Mouse (Mus musculus): ENCODE measurements around the gene Ndufs3.
A peak's percentile ranks its signal among the peaks of the same experiment; 100 is the strongest.
"Not testable (repeated sequence)": the region's sequence is repeated elsewhere in the genome, so short reads cannot be mapped to it uniquely, and the experiment has no call there.

Gene Ndufs3

GRCm38 (mm10) chr2:90904856-90905224, 213 bp upstream of the Ndufs3 start:
- DNase-seq = no peak

GRCm38 (mm10) chr2:90903398-90903797, 1.2 kb downstream of the Ndufs3 start:
- no peak for DNase-seq

GRCm38 (mm10) chr2:90894299-90894677, 10.3 kb downstream of the Ndufs3 start:
- DNase-seq = not testable (repeated sequence)

GRCm38 (mm10) chr2:90893673-90894298, 10.8 kb downstream of the Ndufs3 start:
- no peak for DNase-seq

- peak; percentile 57 for DNase-seq
These were observed 14.8 kb downstream of the Ndufs3 start for GRCm38 (mm10) chr2:90889550-90890548.

- no peak for DNase-seq
These were observed 17.0 kb downstream of the Ndufs3 start for GRCm38 (mm10) chr2:90887627-90888026.

GRCm38 (mm10) chr2:90886436-90886835, 18.2 kb downstream of the Ndufs3 start:
- no peak for DNase-seq

GRCm38 (mm10) chr2:90885218-90886041, 19.2 kb downstream of the Ndufs3 start, which contains the start of gene C1qtnf4:
Gene C1qtnf4 (plus strand): TSS chr2:90885860.
- peak; percentile 60 for DNase-seq

GRCm38 (mm10) chr2:90881824-90882223, 22.8 kb downstream of the Ndufs3 start:
- DNase-seq = no peak

- DNase-seq = no peak
These were observed 24.4 kb downstream of the Ndufs3 start for GRCm38 (mm10) chr2:90880144-90880785.

- no peak for DNase-seq
These were observed 25.2 kb downstream of the Ndufs3 start for GRCm38 (mm10) chr2:90879419-90879818.

- no peak for DNase-seq
These were observed 26.9 kb downstream of the Ndufs3 start for GRCm38 (mm10) chr2:90877584-90878259.

- DNase-seq = no peak
These were observed 29.4 kb downstream of the Ndufs3 start for GRCm38 (mm10) chr2:90875239-90875638.

- no peak for DNase-seq
These were observed 30.6 kb downstream of the Ndufs3 start for GRCm38 (mm10) chr2:90874025-90874424.

- no peak for DNase-seq
These were observed 33.3 kb downstream of the Ndufs3 start for GRCm38 (mm10) chr2:90871180-90871961.

- DNase-seq = peak; percentile 35
These were observed 34.5 kb downstream of the Ndufs3 start for GRCm38 (mm10) chr2:90870136-90870601.

- peak; percentile 89 for DNase-seq
These were observed 38.1 kb downstream of the Ndufs3 start for GRCm38 (mm10) chr2:90866524-90866923.

- DNase-seq = no peak
These were observed 40.4 kb downstream of the Ndufs3 start for GRCm38 (mm10) chr2:90864184-90864583.

GRCm38 (mm10) chr2:90861486-90861885, 43.1 kb downstream of the Ndufs3 start:
- no peak for DNase-seq

GRCm38 (mm10) chr2:90850401-90850800, 54.2 kb downstream of the Ndufs3 start:
- no peak for DNase-seq

- no peak for DNase-seq
These were observed 56.3 kb downstream of the Ndufs3 start for GRCm38 (mm10) chr2:90848331-90848730.

Measured in right cerebral cortex, postnatal 14 days (tissue).